Mouse (Mus musculus) megakaryocyte, embryonic 14.5 days (primary cell): ENCODE results near the gene Tldc2.

ENCODE experiments used
- FLI1 ChIP-seq: IDR thresholded peaks from 2 replicates; pipeline ENCODE4 v1.6.1; 2012; ENCODE audit warnings: low read length, inconsistent platforms, mixed read lengths
- GATA1 ChIP-seq: IDR thresholded peaks from 3 replicates; pipeline ENCODE4 v1.6.1; 2012; ENCODE audit warnings: mixed read lengths, low read length, inconsistent platforms, borderline replicate concordance

GRCm38 (mm10) chr2:157092024-157092423 lies 5.2 kb downstream of the Tldc2 start:
- TF ChIP-seq FLI1: no peak
- no peak for TF ChIP-seq GATA1
